Mouse (Mus musculus): ENCODE measurements around the gene Kpna1.
"Not testable (repeated sequence)": the region's sequence is repeated elsewhere in the genome, so short reads cannot be mapped to it uniquely, and the experiment has no call there.

Gene Kpna1

DNA sequence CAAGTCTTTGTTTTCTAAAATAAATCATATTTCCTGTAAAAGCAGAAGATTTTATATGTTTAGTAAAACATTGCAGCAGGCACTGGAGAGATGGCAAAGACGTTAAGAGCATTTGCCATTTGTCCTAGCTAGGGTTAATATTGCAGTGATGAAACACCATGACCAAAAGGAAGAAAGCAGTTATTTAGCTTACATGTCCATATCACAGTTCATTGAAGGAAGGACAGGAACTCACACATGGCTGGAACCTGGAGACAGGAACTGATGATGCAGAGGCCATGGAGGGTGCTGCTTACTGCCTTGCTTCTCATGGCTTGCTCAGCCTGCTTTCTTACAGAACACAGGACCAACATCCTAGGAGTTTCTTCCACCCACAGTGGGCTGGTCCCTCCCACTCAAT lies 13.8 kb downstream of the Kpna1 start:
- DNase-seq (ENCODE audit: low spot score): no peak

DNA sequence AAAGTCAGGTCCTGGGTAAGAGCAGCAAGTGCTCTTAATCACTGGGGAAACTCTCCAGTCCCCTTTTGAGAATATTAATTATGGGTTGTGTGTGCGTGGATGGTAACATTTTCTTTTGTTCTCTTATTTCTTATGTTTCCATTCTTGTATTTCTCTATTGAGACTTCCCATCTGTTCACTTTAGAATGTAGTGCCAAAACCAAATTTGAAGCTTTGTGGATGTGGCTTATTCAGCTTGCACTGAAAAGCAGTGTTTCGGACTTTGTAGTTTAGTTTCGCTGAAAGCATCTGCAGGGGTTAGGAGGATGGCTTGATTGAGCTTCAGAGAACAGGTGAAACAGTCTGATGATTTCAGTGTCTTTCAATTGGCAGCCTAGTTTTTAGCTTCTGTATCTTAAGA lies 14.8 kb downstream of the Kpna1 start:
- DNase-seq (ENCODE audit: low spot score): no peak

DNA sequence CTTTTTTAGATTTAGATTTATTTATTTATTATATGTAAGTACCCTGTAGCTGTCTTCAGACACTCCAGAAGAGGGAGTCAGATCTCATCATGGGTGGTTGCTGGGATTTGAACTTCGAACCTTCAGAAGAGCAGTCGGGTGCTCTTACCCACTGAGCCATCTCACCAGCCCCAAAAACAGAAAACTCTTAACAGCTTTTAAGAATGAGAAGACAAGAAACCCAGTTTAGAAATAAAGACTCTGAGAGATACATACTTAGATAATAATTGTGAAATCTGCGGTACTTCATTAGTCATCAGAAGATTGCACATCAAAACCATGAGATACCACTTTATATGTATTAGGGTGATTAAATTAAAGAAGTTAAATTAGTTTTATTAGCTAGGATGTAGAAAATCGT lies 20.3 kb downstream of the Kpna1 start:
- DNase-seq (ENCODE audit: low spot score): not testable (repeated sequence)

DNA sequence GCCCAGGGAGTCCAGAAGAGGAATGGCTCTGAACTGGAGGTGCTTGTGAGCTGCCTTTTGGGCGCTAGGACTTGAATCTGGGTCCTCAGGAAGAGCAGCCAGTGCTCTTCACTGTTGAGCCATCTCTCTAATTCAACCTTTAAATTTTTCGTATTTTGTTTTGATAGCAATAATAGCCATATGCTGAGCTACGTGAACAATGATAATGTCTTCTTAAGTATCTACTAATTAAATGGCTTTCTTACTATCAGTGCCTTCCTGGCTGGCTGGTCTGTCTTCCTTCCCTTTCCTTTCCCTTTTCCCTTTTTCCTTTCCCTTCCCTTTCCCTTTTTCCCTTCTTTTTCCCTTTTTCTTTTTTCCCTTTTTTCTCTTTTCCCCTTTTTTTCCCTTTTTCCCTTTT lies 29.8 kb downstream of the Kpna1 start:
- DNase-seq (ENCODE audit: low spot score): no peak

DNA sequence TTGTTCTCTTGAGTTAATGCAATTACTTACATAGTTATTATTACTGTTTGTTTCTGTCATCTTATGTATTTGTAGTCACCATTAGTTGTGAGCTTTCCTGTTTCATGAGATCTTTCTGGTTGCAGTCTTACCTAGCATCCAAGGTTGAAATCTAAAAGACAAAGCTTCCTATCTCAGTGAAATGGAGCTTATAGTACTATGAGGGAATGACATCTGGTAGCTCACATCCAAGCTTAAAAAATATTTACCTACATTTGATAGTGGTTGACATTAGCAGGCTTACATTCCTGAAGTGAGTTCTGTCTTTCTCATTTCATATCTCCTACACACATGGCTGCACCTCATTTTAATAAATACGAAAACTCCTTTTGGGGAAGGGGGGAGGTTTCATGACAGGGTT lies 37.8 kb downstream of the Kpna1 start:
- no peak for DNase-seq (ENCODE audit: low spot score)

DNA sequence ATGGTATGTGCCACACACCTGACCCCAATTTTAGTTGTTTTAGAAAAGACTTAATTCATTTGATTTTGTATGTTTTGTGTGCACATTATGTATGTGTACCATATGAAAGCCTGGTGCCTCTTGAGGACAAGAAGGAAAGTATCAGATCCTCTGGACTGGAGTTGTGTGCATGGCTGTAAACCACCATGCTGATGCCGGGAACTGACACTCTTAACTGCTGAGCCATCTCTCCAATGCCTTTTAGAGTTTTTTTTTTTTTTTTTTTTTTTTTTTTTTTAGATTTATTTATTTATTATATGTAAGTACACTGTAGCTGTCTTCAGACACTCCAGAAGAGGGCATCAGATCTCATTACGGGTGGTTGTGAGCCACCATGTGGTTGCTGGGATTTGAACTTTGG lies 49.6 kb downstream of the Kpna1 start:
- DNase-seq (ENCODE audit: low spot score): not testable (repeated sequence)

DNA sequence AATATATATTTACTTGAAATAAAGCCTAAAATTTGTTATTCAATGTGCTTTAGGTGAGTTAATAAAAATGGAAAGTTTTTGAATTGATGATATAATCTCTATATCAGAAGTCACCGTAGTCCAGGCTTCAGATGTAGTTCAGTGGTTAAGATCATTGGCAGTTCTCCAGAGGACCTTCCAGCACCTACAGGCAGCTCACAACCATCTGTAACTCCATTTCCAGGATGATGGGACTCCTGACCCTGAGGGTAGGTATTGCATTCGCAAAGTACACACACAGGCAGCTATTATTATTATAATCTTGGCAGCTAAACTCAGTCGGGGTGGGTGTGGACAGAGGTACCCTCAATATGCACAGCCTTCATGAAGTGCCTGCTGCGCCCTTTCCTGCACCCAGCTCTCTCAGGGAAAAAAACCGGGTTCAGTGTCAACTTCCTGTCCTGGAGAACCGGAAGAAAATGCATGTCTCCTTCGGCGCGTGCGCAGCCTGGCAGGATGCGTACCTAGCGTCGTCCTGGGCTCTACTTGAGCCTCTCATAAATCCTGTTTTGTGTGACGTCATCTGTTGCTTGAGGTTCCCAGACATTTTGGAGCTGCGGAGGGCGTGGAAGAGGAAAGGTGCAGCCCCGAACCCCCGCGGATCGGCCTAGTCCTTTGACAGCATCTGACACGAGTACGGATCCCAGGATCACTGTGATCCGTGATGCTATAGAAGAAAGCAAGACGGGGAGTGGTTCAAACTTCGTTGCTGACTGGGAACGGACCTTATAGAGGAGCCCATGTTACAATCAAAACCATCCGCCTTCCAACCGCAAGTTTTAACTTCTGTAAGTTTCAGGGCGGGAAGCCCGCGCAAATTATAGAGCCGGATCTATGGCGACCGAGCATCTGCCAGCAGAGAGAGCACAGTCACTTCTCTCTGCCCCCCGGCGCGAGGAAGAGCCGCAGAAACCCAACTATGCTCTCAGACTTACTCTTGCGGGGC lies 62.4 kb downstream of the Kpna1 start, which contains the start of gene Wdr5b:
Gene Wdr5b, plus strand, starts transcription at position 551 of the 985 bp plus-strand sequence.
- DNase-seq (ENCODE audit: low spot score): peak; percentile 93

DNA sequence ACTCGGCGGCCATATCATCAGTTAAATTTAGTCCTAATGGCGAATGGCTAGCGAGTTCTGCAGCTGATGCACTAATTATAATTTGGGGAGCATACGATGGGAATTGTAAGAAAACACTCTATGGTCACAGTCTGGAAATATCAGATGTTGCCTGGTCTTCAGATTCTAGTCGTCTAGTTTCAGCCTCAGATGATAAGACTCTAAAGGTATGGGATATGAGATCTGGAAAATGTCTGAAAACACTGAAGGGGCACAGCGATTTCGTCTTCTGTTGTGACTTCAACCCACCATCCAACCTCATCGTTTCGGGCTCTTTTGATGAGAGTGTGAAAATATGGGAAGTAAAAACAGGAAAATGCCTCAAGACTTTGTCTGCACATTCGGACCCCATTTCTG lies 63.1 kb downstream of the Kpna1 start:
- no peak for DNase-seq (ENCODE audit: low spot score)

DNA sequence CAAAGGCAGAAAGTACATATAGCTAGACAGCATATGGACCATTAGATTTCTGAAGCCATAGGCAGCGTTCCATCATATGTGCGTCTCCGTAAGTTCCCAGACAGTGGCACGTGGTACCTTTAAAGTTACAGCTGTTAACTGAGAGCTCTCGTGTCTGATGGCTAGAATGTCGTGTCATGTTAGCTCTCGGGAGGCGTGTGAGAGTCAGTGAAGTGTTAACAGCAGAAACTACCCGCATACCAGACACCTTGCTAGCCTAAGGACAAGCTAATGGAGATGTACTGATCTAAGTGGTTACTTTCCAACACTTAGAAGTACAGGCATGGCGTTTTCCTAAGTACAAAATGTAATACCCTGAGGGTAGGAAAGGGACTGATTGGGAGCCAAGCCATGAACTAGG lies 64.5 kb downstream of the Kpna1 start:
- no peak for DNase-seq (ENCODE audit: low spot score)

DNA sequence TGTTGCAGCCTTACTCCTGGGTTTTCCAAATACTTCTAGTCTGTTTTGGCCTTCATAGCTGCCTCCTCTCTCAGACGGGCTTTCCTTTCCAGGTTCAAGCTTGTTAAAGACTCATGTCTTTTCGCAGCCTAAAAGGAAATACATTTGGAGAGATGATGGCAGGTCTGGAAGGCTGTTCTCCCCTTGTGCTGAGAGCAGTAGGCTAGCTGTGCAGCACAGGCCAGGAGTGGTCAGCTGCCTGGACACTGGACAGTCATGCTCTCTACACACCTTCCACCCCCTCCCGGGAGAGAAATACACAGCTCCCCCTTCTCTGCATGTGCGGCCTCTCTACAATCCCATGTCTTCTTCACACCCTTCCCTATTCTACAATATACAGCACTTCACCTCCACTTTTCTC lies 65.4 kb downstream of the Kpna1 start:
- DNase-seq (ENCODE audit: low spot score): no peak

DNA sequence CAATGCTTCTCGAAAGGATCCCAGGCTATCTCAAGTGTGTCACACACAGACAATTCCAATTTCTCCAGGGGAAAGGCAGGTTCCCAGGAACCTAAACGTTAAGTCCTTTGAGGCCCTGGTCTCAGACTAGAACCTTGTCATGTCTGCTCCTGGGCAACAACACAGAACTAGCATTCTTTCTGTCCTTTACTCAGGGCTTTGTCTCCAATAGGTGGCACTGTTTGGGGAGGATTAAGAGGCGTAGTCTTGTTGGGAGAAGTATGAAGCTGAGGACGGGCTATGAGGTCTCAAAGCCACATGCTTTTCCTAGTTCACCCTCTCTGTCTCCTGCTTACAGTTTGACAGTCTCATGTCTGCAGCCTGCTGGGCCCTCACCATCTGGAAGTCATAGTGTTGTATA lies 69.0 kb downstream of the Kpna1 start:
- DNase-seq (ENCODE audit: low spot score): no peak

DNA sequence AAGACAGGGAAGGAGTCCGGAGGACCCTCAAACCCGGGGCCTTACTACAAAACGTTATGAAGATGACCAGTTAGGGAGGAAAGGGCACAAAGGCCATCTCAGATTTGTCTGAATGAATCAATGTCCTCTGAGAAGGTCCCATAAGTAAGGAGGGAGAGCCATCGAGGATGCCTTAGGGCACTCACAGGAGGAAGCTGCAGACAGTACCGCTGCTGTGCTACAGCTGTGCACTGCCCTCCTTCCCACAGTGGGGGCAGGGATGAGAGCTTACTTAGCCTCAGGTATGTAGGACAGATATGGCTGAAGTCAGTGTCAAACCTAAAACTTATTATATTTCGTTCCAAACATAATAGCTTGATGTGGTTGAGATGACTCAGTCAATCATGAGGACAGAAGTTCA lies 72.9 kb downstream of the Kpna1 start:
- DNase-seq (ENCODE audit: low spot score): no peak

DNA sequence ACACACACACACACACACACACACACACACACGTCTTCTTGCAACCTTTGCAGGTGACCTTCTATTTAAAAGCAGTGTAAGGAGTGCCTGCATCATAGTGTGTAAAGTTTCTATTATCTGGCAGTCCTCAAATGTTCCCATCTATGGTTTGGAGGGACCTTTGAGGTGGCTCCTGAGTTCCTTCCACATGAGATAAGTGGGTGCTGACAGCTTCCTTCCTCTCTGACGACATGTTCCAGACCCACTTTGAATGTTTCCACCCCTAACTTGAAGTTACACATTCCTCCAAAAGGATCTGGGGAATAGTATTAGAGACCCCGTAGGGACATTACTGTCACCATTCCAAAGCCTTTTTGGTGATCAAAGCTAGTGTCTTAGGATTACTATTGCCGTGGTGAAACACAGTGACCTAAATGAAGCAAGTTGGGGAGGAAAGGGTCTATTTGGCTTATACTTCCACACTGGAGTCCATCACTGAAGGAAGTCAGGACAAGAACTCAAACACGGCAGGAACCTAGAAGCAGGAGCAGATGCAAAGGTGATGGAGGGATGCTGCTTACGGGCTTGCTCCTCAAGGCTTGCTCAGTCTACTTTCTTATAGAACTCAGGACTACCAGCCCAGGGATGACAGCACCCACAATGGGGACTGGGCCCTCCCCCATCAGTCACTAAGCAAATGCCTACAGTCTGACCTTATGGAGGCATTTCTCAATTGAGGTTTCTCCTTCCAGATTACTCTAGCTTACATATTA lies 75.2 kb downstream of the Kpna1 start:
- DNase-seq (ENCODE audit: low spot score): no peak

DNA sequence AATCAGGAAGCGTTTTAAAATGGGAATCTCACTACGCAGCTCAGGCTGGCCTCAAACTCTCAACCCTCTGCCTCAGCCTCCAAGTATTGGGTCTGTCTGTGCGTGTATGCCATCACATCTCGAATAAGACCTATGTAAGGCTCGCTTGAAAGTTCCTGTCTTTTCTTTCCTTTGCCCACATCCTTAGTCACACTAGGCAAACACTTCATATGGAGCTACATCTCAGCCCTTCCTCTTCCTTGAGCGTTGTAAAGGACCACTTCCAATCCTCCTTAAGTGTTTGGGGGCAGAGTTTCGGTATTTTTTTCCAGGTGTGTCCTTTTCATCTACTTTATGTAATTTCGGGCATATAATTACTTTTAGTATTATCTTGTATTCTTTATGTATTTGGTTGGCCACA lies 76.4 kb downstream of the Kpna1 start:
- DNase-seq (ENCODE audit: low spot score): no peak

DNA sequence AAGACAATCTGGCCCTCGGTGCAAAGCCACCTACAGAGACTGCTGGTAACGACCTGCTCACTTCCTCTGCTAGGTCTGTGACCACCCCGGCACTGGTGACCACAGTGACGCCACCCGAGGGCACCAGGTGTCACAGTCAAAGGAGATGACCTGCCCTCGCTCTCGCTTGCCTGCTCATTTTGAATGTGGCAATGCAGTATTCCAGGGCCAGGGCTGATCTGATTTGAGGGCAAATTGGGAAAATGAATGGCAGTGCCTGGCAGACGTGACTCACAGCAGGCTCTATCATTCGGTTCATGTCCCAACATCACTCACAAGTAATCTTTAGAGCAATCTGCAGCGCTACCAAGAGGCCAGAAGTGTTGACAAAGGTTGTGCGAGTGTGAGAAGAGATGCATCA lies 77.9 kb downstream of the Kpna1 start:
- DNase-seq (ENCODE audit: low spot score): no peak

DNA sequence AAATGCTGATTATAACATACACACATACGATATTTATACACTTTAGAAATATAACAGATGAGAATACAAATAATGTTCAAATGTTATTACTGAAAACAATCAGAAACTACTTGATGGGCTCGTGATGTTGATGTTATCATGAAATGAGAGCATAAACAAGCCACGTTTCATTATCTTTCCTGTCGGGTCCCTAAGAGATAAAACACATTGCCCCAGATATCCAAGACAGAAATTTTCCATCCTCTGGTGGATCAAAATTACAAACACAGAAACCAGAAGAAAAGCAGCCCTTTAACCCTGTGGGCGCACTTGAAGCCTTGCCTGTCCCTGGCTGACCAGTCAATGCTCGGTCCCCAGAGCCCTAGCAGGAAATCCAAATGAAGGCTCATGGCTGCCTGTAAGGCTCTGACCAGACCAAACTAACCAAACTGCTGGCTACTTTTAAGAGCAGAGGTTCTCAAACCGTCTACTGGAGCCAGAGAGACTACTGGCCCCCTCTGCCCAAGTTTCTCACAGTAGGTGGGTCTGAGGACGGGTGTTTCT lies 79.5 kb downstream of the Kpna1 start:
- no peak for DNase-seq (ENCODE audit: low spot score)

DNA sequence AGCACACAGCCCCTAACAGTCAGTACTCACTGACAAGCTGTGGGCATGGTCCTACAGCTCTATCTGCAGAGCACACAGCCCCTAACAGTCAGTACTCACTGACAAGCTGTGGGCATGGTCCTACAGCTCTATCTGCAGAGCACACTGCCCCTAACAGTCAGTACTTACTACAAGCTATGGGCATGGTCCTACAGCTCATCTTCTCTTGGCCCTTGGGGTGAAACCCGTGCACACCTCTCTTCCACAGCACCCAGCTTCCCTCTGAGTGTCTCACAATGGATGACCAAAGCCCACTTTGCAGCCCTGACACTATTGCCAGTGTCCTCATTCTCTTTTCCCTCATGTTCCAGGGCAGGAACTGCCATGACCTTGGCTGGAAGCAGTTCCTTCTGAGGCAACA lies 84.0 kb downstream of the Kpna1 start:
- DNase-seq (ENCODE audit: low spot score): not testable (repeated sequence)

DNA sequence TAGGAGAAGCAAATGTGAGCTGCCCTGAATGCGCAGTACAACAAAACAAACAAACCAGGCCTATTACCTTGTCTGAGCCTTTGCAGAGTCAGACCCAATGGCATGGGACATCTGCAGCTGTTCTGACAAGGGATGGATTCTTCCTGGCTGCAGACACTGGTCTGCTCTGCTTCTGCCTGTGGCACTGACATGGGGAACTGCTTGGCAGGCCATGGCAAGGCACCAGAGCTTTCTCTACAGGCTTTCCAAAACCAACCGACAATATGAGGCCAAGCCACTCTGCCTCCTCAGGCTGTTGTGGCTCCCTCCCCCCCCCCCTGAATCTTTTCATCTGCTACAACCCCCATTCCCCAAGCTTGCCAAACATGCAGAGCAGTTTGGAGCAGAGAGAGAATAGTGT lies 84.8 kb downstream of the Kpna1 start:
- no peak for DNase-seq (ENCODE audit: low spot score)

DNA sequence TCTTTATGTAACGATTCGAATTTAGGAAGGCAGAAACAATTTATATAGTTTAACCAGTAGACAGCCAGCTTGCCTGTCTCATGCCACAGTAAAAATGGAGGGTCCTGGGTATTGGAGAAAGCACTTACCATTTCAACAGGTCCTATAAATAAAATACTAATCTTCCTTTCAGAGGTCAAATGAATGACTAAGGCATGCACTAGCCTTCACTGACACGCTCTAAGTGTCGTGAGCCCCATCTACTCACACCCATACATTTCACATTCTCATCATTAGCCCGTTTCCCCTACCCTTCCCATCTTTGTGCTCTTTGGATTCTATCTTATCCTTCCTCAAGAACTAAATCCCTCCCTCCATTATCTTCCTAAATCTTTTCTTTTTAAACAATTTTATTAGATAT lies 86.4 kb downstream of the Kpna1 start:
- no peak for DNase-seq (ENCODE audit: low spot score)

DNA sequence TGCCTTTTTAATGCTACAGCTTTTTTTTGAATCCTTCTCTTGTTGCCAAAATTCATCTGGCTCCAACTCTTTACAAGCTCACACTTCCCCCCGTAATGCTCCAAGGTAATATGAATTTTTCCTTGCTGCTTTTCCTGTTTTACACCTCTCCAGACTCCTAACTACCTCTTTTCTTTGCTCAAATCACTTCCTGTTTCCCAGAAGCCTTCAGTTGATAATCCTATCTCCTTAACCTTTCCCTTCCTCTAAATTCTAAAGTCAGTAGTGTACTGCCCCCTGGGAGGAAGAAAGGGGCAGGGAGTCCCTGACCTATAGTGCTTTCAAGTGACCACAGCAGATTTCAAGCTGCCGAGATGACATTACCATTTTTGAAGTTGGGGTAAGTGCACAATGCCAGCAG lies 89.1 kb downstream of the Kpna1 start:
- no peak for DNase-seq (ENCODE audit: low spot score)

DNA sequence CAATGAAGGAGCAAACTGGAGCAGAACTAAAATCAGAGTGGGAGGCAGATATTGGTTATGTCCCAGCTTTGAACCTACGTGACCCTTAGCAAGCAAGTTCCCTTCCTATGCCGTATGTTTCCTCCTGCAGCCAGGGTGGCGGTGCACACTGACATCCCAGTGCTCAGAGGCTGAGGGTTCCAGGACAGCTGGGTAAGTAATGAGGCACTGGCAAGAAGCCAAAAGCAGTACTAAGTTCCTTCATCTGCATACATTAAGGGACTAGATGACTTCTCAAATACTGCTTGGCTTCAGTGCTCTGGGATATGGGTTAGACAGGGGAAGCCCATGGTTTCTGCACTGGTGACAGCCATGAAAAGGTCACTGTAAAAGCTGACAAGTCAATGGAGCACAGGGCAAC lies 89.8 kb downstream of the Kpna1 start:
- DNase-seq (ENCODE audit: low spot score): no peak

DNA sequence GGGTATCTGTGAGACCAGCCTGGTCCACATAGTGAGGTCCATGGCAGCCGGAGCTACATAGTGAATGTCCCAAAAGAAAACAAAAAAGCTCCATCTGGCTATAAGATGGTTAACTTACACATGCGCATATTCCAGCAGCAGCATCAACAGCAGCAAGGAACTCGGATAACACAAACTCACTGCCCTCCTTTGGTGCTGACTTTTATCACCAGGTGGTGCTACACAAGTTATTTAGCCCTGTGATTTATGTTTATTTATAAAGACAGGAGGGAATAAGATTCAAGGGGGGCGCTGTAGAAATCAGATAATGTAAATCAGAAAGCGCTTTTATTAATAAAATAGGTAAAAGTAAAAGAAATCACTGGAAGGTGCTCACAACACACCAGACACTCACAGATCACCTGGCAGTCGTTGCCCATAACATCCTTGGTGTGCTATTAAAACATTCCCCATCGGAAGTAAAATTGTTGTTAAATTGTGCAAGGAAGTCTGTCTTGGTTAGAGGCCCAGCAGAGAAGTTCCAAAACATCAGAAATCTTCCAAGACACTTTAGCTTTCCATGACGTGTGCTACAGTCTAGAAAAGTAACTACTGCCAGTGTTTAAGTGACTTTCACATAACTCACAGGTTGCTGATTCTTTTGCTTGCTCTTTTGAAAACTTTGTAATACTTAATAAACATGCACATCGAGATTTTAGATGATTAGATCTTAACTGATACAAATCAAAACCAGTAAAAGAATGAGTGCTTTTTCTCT lies 91.4 kb downstream of the Kpna1 start:
- no peak for DNase-seq (ENCODE audit: low spot score)

Data from T-cell, adult 2 months (primary cell).